Mouse (Mus musculus) liver, embryonic 11.5 days (tissue): Measurements from ENCODE around the gene Fbxo34. TPM values are rescaled to one million over a fixed set of nuclear protein-coding genes. Genes with fewer than 3 reads are reported as not detected.
A peak's percentile ranks its signal among the peaks of the same experiment; 100 is the strongest.

Source experiments
- ATAC-seq: fragments of 200-750 bp; cut with Nextera tagmentation; replicated peaks from 2 replicates; pipeline ENCODE4 v1.8.0; 2017; ENCODE audit warnings: moderate number of reproducible peaks, mild to moderate bottlenecking, moderate TSS enrichment, moderate library complexity; ENCODE audit not compliant: low FRiP score
- DNase-seq: peaks from one replicate; pipeline ENCODE4 v3.0.0-alpha.2; 2017; ENCODE audit warnings: low spot score
- H3K27ac ChIP-seq: fragments of 300-500 bp; sonication (generic); 2 replicates; pipeline ENCODE4 v1.5.1; 2014; ENCODE audit warnings: mild to moderate bottlenecking, low read depth, low read length, control low read depth
- H3K27me3 ChIP-seq: fragments of 300-500 bp; sonication (generic); replicated peaks from 2 replicates; pipeline ENCODE4 v1.6.1; 2014; ENCODE audit warnings: low read length, mixed read lengths; ENCODE audit not compliant: control insufficient read depth, insufficient read depth
- H3K36me3 ChIP-seq: fragments of 300-500 bp; sonication (generic); 2 replicates; pipeline ENCODE4 v1.6.1; 2014; ENCODE audit warnings: mild to moderate bottlenecking, low read length, moderate library complexity, mixed read lengths; ENCODE audit not compliant: control insufficient read depth, insufficient read depth
- H3K4me1 ChIP-seq: fragments of 300-500 bp; sonication (generic); replicated peaks from 2 replicates; pipeline ENCODE4 v1.6.1; 2014; ENCODE audit warnings: low read length, mixed read lengths; ENCODE audit not compliant: control insufficient read depth, insufficient read depth
- H3K4me2 ChIP-seq: fragments of 300-500 bp; sonication (generic); 2 replicates; pipeline ENCODE4 v1.6.1; 2014; ENCODE audit warnings: mild to moderate bottlenecking, control low read depth, moderate library complexity
- H3K4me3 ChIP-seq: fragments of 300-500 bp; sonication (generic); 2 replicates; pipeline ENCODE4 v1.5.1; 2014; ENCODE audit warnings: low read depth, low read length, control low read depth
- H3K9ac ChIP-seq: fragments of 300-500 bp; sonication (generic); 2 replicates; pipeline ENCODE4 v1.6.1; 2014; ENCODE audit warnings: low read depth, low read length, control low read depth
- H3K9me3 ChIP-seq: fragments of 300-500 bp; sonication (generic); 2 replicates; pipeline ENCODE4 v1.6.1; 2016; ENCODE audit warnings: low read length, inconsistent platforms, mixed read lengths; ENCODE audit not compliant: control insufficient read depth
- WGBS: fragments of 180-500 bp; shearing (Covaris S2); extraction: QIAGEN DNeasy Blood & Tissue Kit; methylation state at CpG from one replicate; pipeline ENCODE4 v1.1.7; 2014; 5-methylcytosine and 5-hydroxymethylcytosine counted together
- polyA plus RNA-seq: library from polyadenylated mRNA; unstranded; fragments of >200 nt; fragmentation: Nextera tagmentation; extraction: Ambion mirVana; gene quantifications from 2 replicates; pipeline ENCODE4 v1.2.1, GENCODE M21; 2014

Gene Fbxo34
- polyA plus RNA-seq, 1 experiment from 2014 or later = 27.8 TPM

DNA sequence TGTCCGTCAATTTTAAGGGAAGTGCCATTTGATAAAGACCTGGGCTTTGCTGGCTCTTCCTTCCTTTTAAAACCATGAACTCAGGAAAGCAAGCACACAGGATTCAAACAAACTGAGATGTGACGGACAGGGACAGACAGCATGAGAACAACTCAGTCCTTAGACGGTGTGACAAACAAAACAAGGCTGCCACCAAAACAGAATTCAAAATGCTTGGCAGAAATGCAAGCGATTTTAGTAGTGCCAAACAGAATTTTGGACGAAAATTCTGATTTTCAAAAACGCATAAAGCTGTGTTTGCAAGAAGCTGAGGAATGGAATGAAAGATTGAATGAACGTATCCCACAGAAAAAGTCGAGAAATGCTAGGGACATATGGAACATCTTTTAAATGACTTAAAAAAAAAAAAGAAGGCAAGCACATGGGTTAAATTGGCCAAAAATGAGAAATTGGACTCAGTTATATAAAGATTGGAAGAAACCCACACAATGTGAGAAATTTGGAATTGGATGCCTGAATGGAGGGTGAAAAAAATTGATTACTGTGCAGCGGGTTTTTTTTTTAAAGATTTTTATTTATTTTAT, 12.7 kb downstream of the Fbxo34 start:
- ATAC-seq = no peak
- H3K4me1 ChIP-seq = no peaks in the 10 kb centered on the region

GRCm38 (mm10) chr14:47464426-47464825, 14.2 kb downstream of the Fbxo34 start:
- H3K4me2 ChIP-seq = no peak overlapping the region
- WGBS = 68% methylated on average over 10 of the region's 10 CpGs
- no peak for DNase-seq
- H3K27ac ChIP-seq = no peak overlapping the region
- no peaks in the 10 kb centered on the region for H3K4me1 ChIP-seq
- no peaks in the 10 kb centered on the region for H3K36me3 ChIP-seq
- H3K9ac ChIP-seq = no peak overlapping the region
- H3K4me3 ChIP-seq = no peak overlapping the region
- ATAC-seq = no peak
- H3K9me3 ChIP-seq = no peaks in the 10 kb centered on the region
- no peaks in the 10 kb centered on the region for H3K27me3 ChIP-seq

More for the DNA sequence above, 12.7 kb downstream of the Fbxo34 start:
- no peak overlapping the region for H3K4me2 ChIP-seq
- no peak overlapping the region for H3K27ac ChIP-seq
- H3K4me3 ChIP-seq = no peak overlapping the region
- no peak for DNase-seq
- WGBS = 65% methylated on average over 9 of the region's 9 CpGs
- H3K27me3 ChIP-seq = no peaks in the 10 kb centered on the region
- H3K9me3 ChIP-seq = no peaks in the 10 kb centered on the region
- no peaks in the 10 kb centered on the region for H3K36me3 ChIP-seq
- no peak overlapping the region for H3K9ac ChIP-seq

DNA sequence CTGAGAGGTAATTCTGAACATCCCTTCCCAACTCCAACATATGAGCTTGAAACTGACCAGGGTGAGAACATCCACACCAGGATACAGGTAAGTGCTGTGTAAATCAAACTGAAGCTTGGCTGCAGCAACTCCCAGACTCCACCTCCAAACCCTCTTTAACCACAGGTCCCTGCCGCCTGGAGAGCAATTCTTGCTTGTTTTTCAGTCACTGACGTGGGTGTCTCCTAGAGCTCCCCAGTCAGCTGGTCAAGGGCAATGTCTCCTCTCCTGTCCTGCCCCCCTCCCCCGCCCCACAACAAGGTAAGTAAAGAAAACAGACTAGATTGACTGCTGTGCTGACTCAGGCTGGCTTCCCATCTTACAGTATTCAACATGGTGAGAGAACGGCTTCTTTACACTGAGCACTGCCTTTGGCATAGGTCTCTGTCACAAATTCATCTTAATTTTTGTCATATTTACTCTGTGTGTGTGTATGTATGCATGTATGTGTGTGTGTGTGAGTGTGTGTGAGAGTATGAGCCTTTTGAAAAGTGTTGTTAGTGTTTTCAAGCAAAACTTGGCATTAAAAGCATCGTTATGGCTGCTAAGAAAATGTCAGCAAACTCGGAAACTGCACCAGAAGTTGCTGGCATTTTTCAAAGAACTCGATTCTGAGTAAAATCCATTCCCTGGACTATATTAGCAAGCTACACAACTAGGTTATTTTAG, 15.4 kb downstream of the Fbxo34 start:
- Histone ChIP-seq H3K27ac (no peak overlapping the region), H3K4me3 (no peak overlapping the region), H3K4me2 (no peak overlapping the region), H3K9me3 (no peaks in the 10 kb centered on the region), H3K4me1 (no peaks in the 10 kb centered on the region), H3K27me3 (no peaks in the 10 kb centered on the region), H3K9ac (no peak overlapping the region), H3K36me3 (no peaks in the 10 kb centered on the region)
- DNase-seq = no peak
- no peak for ATAC-seq
- whole genome bisulfite sequencing = 48% methylated on average over 7 of the region's 7 CpGs

DNA sequence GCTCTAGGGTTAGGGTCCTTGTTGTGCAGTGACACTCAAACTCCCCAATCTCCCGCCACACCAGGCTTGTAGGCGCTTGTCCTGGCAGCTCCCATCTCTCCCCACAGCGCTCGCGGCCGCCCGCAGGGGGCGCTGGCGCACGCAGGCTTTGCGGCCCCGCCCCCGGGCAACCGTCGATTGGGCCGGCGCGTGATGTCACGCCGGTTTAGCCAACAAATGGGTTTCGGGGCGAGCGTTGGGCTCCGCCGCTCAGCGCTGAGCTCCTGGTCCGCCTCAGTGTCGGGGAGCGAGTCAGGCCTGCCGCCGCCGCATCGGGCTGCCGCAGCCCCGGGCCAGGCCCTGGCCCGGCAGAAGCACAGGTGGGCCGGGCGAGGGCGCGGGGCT, 22.1 kb downstream of the Fbxo34 start:
- H3K4me3 ChIP-seq = peak overlapping the region; percentile 99
- peak overlapping the region; percentile 80 for H3K4me2 ChIP-seq
- peak; percentile 98 for DNase-seq
- under 1% methylated on average over 40 of the region's 40 CpGs for WGBS
- ATAC-seq = peak; percentile 94
- H3K27me3 ChIP-seq = no peaks in the 10 kb centered on the region
- H3K27ac ChIP-seq = peak overlapping the region; percentile 90
- no peaks in the 10 kb centered on the region for H3K9me3 ChIP-seq
- no peaks in the 10 kb centered on the region for H3K36me3 ChIP-seq
- peak overlapping the region; percentile 87 for H3K9ac ChIP-seq
- peaks cover 23% of the 10 kb centered on the region for H3K4me1 ChIP-seq

GRCm38 (mm10) chr14:47472743-47473546, 22.7 kb downstream of the Fbxo34 start:
- under 1% methylated on average over 68 of the region's 69 CpGs for WGBS

GRCm38 (mm10) chr14:47473891-47474290, 23.7 kb downstream of the Fbxo34 start:
- WGBS = 68% methylated on average over 9 of the region's 9 CpGs
- DNase-seq = no peak
- no peaks in the 10 kb centered on the region for H3K36me3 ChIP-seq
- peak overlapping the region; percentile 99 for H3K4me3 ChIP-seq
- H3K9ac ChIP-seq = 0 out of 2 replicates have a peak overlapping the region, but pooled peaks have one; percentile 87
- peak overlapping the region; percentile 80 for H3K4me2 ChIP-seq
- H3K9me3 ChIP-seq = no peaks in the 10 kb centered on the region
- no peak overlapping the region; the same call in 1 of the 2 replicates for H3K27ac ChIP-seq
- ATAC-seq = no peak
- peaks cover 23% of the 10 kb centered on the region for H3K4me1 ChIP-seq
- H3K27me3 ChIP-seq = no peaks in the 10 kb centered on the region

More at GRCm38 (mm10) chr14:47472743-47473546, 22.7 kb downstream of the Fbxo34 start:
- Histone ChIP-seq H3K36me3 (no peaks in the 10 kb centered on the region), H3K9ac (peak overlapping the region; percentile 87), H3K27ac (peak overlapping the region; percentile 90), H3K4me2 (peak overlapping the region; percentile 80), H3K4me3 (peak overlapping the region; percentile 99), H3K27me3 (no peaks in the 10 kb centered on the region), H3K9me3 (no peaks in the 10 kb centered on the region), H3K4me1 (peaks cover 23% of the 10 kb centered on the region)
- ATAC-seq (peak; percentile 78), DNase-seq (peak; percentile 78)

DNA sequence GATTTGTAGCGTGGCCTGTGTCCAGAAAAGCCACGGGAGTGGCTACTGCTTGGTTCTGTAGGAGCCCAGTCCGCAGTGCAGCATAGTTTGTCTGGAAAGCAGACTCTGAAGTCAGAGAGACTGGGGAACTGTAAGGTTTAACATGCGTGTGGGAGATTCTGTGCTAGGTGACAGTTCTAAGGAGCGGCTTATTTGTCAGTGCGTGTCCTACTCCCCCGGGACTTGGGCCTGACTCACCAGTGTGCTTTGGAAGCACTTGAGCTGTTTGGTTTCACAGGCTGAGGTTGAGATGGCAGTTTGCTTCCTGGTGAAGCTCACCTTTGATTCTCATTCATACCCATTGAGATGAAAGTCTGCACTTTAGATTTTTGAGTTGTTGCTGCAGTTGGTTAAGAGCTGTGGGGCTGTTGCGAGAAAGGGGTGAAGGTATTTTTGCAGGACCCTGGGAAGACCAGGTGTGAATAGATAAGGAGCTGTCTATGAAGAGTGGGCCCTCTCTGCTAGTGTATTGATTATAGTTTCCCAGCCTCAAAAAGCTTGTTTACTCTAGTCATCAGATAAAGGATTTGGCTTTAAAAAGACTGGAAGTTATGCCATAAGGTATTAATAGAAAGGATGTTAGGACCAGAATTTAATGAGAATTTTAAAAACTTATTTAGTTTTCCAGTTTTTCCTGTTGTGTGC, 24.5 kb downstream of the Fbxo34 start:
- H3K9me3 ChIP-seq = no peaks in the 10 kb centered on the region
- no peak for ATAC-seq
- DNase-seq = no peak
- no peak overlapping the region for H3K4me3 ChIP-seq
- 0 out of 2 replicates have a peak overlapping the region, but pooled peaks have one; percentile 8 for H3K27ac ChIP-seq
- H3K4me1 ChIP-seq = peaks cover 23% of the 10 kb centered on the region
- WGBS = 67% methylated on average over 8 of the region's 8 CpGs
- peak overlapping the region; percentile 80 for H3K4me2 ChIP-seq
- 0 out of 2 replicates have a peak overlapping the region, but pooled peaks have one; percentile 2 for H3K9ac ChIP-seq
- no peaks in the 10 kb centered on the region for H3K27me3 ChIP-seq
- H3K36me3 ChIP-seq = no peaks in the 10 kb centered on the region

DNA sequence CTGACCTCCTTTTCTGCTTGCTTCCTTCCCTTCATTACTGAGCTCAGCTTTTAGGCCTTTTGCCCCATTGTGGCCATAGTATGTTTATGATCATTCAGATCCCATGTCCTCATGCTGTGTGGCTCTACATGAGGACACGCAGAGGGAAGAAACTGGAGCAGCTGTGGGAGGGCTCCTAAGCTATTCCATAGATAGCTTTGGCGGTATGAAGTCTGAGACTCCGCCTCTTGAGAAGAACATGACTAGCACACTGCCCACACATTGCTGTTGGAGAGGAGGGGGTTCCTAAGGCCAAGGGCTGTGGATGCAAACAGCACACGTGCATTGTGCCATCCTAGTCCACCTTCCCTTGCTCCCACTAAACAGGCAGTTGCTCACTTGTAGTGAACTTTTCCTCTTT, 26.0 kb downstream of the Fbxo34 start:
- no peaks in the 10 kb centered on the region for H3K27me3 ChIP-seq
- ATAC-seq = no peak
- no peak overlapping the region for H3K9ac ChIP-seq
- WGBS = 87% methylated on average over 4 of the region's 4 CpGs
- H3K4me2 ChIP-seq = no peak overlapping the region
- H3K36me3 ChIP-seq = no peaks in the 10 kb centered on the region
- DNase-seq = no peak
- peaks cover 23% of the 10 kb centered on the region for H3K4me1 ChIP-seq
- H3K4me3 ChIP-seq = no peak overlapping the region
- no peaks in the 10 kb centered on the region for H3K9me3 ChIP-seq
- no peak overlapping the region for H3K27ac ChIP-seq
